Mouse (Mus musculus) mammary gland, adult 2 months (tissue): ENCODE measurements around the gene Uba2. TPM values are rescaled to one million over a fixed set of nuclear protein-coding genes. Genes with fewer than 3 reads are reported as not detected.

Source experiments
- polyA plus RNA-seq: library from polyadenylated mRNA; depleted of rRNA; stranded (reverse); fragments of >200 nt; gene quantifications from 2 replicates; pipeline ENCODE4 v1.2.3, GENCODE M21; 2012; ENCODE audit warnings: low replicate concordance; rRNA removed

Gene Uba2
- polyA plus RNA-seq, result 20.0 and 55.9 TPM in 2 replicates

GRCm38 (mm10) chr7:34169454-34169853 lies at the start of gene Uba2:
Gene Uba2, minus strand, starts transcription at chr7:34169599.

DNA sequence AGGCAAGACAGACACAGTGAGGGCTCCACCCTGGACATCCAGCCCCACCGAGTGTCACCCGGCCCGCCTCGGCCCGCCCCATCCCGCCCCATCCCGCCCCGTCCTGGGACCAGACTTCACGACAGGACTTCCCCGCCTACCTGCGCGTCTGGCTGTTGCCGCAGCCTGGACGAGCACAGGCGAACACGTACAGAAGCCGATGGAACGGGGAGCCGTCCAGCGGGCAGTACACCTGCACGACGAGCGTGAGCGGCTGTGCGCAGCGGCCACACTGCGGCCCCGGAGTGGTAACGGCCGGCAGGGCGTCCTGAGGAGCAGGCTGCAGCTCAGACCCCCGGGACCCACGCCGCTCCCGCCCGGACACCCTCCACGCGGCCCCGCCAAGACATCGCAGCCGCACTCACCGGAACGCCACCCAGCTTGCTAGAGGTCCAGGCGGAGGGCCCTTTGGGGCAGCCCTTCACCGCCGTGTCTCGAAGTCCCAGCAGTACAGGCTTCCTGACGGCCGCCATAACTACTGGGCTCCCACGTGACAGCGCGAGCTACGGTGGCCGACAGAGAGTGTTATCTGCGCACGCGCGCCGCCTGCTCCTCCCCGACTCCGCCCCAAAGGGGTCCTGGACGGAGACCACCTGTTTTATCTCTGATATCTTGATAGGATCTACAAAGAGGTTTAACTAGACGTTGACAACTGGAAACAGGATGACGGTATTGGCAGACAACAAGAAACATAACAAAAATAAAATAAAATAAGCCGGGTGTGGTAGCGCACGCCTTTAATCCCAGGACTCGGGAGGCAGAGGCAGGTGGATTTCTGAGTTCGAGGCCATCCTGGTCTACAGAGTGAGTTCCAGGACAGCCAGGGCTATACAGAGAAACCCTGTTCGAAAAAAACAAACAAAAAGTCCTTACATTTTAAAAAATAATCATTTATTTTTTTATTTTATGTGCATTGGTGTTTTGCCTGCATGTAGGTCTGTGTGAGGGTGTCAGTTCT lies 27.0 kb upstream of the Uba2 start, which contains the start of gene Pdcd2l:
Gene Pdcd2l (minus strand): TSS at position 530 of the 997 bp plus-strand sequence.

DNA sequence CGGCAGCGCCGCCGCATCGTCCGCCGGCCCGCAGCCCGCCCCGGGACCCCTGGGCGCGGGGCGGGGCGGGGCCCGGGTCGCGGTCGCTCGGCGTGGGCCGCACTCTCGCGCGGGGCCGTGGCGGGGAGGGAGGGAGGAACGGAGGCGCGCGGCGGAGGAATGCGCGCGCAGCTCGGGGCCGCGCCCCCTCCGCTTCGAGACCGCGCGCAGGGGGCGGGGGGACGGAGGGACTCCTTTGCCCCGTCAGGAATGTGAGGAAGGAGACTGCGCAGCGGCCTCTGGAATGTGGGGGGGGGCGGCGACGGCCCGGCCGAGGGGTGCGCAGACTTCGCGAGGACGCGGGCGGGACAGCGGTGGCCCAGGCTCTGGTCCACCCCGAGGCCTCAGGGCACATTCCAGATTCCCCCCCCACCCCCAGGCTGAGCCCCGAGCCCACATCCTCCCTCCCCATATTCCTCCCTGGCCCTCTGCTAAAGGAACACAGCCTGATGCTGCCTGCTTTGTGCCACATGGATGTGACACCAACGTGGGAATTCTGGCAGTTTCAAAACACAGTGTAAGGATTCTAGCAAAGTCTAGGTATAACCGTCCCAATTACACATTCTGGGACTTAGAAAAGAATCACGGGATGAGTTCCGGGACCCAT lies 36.2 kb downstream of the Uba2 start, which contains the start of gene Wtip:
Gene Wtip (minus strand): TSS at position 152 of the 646 bp plus-strand sequence.

GRCm38 (mm10) chr7:34094911-34095481 lies 74.4 kb downstream of the Uba2 start, which contains the start of gene Scgb1b30:
Gene Scgb1b30, plus strand, starts transcription at chr7:34095431.

Other genes with a start within 250 kb of the Uba2 start
- not detected in 2 replicates for gene Scgb2b26, start 224.6 kb downstream of the Uba2 start, polyA plus RNA-seq
- not detected in 2 replicates for gene Scgb2b27, start 155.7 kb downstream of the Uba2 start, polyA plus RNA-seq
- gene Scgb1b27, start 148.1 kb downstream of the Uba2 start, polyA plus RNA-seq, result not detected in 2 replicates
- not detected in 2 replicates for gene Scgb1b30, start 74.2 kb downstream of the Uba2 start, polyA plus RNA-seq
- 21.3 and 25.2 TPM in 2 replicates for gene Wtip, start 36.3 kb downstream of the Uba2 start, polyA plus RNA-seq
- 22.7 and 24.0 TPM in 2 replicates for gene Pdcd2l, start 27.1 kb upstream of the Uba2 start, polyA plus RNA-seq
- gene Gpi1, start 60.7 kb upstream of the Uba2 start, polyA plus RNA-seq, result 341 and 453 TPM in 2 replicates
- not detected in 2 replicates for gene Gm6096, start 81.4 kb upstream of the Uba2 start, polyA plus RNA-seq
- gene 4931406P16Rik, start 144.0 kb upstream of the Uba2 start, polyA plus RNA-seq, result 36.6 and 37.0 TPM in 2 replicates
- 30.6 and 63.9 TPM in 2 replicates for gene Lsm14a, start 223.7 kb upstream of the Uba2 start, polyA plus RNA-seq